Mouse (Mus musculus) adrenal gland, adult 8-10 months (tissue): Measurements from ENCODE around the gene Mthfd1l. TPM values are rescaled to one million over a fixed set of nuclear protein-coding genes. Genes with fewer than 3 reads are reported as not detected.

ENCODE experiments used
- DNase-seq: peaks from one replicate; pipeline ENCODE4 v3.0.0; 2022
- total RNA-seq, 4 experiments: library from RNA; stranded (reverse); gene quantifications; 2 replicates each; pipeline ENCODE4 v1.2.4; 2022

The Mthfd1l gene
- total RNA-seq, 4 experiments from 2014 or later, result 4.9 to 9.2 (median 8.0) TPM

GRCm38 (mm10) chr10:4084907-4085306, 112.0 kb downstream of the Mthfd1l start:
- no peak for DNase-seq

DNA sequence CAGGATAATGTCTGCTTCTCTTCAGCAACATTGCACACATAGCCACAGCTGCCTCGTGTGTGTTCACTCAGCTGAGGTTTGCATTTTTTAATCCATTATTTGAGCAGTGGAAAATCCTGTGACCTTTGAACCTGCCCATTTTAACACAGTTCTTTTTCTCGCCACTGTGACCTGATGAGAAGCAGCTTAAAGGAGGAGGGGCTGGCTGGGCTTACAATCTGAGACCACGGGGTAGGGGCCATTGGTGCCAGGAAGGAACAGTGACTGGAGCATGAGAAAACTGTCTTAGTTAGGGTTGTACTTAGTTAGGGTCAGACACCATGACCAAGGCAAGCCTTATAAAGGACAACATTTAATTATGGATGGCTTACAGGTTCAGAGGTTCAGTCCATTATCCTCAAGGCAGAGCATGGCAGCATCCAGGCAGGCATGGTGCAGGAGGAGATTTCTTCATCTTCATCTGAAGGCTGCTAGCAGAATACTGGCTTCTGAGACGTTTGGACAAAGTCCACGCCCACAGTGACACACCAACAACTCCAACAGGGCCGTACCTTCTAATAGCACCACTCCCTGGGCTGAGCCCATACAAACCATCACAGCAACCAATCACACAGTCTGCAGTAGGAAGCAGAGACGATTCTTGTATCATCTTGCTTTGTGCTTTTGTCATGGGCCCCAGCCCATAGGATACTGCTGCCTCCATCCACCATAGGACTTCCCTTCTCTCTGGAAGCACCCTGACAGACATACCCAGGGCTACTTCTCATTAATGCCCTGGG, 112.6 kb downstream of the Mthfd1l start:
- DNase-seq, result no peak

- no peak for DNase-seq
These were observed 114.6 kb downstream of the Mthfd1l start for GRCm38 (mm10) chr10:4087563-4087962.

GRCm38 (mm10) chr10:4088744-4089414, 116.0 kb downstream of the Mthfd1l start:
- no peak for DNase-seq

DNA sequence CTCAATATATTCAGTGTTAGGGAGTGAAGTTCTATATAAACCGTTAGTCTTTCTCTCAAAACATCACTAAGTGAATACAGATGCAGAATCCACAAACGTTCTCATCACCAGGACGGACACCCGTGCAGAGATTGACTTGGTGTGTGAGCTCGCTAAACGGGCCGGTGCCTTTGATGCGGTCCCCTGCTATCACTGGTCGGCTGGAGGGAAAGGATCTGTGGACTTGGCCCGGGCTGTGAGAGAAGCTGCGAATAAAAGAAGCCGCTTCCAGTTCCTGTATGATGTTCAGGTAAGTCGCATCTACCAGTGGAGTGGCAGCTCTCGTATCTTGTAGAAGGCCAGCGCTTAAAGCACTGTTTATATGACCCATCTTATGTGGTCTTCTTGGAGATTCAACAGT, 117.0 kb downstream of the Mthfd1l start:
- DNase-seq, result no peak

DNA sequence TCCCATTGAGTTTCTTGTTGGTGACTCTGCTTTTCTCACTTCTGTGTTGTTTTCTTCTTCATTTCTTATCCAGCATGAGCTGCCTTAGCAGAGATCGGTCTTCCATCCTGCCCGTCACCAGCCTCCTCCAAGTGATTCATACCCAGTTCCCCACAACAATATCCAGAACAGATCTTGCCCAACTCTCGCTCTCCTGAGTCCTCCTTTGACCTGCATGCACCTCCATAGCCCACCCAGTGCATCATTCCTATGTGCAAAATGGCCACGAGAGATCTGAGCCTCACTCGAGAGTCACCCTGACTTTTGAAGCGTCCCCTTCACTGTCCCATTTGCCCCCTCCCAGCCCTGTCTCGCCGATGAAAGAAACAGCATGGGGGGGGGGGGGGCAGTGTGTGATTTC, 120.1 kb downstream of the Mthfd1l start:
- no peak for DNase-seq

GRCm38 (mm10) chr10:4094093-4094817, 121.3 kb downstream of the Mthfd1l start:
- DNase-seq, result no peak

DNA sequence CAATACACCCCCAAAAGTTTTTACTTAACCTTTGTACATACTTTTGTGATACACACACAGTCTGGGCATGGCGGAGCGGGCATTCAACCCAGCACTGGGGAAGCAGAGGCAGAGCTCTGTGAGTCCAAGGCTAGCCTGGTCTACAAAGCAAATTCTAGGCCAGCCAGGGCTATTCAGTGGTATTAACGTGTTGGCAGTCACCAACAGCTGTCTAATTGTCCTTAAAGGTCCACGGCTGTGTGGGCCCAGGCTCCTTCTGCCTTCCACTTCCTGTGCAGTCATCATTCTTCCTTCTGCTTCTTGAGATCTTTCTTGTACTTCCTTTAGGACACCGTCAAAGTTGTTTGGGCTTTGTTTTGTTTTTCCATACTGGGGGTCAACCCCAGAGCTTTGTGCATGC, 123.2 kb downstream of the Mthfd1l start:
- no peak for DNase-seq

DNA sequence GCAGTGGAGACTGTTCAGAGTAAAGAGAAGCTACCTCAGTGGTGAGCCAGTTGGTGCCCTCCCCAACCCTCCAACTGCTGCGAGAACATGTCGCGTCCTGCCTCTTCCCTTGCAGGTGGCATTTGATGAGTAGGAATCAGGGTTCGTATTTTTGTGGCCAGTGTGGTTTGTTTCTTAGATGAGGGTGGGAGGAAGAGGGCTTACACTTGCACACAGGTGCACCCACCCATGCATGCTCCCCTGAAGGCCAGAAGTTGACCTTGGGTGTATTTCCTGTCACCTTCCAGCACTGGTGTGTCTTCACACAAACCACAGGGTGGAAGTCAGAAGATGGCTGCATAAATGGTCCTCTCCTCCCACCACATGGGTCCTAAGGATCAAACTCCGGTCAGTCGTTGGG, 127.1 kb downstream of the Mthfd1l start:
- DNase-seq, result no peak

- DNase-seq, result no peak
These were observed 133.0 kb downstream of the Mthfd1l start for GRCm38 (mm10) chr10:4105676-4106528.

GRCm38 (mm10) chr10:4107661-4108338, 134.9 kb downstream of the Mthfd1l start:
- peak; percentile 61 for DNase-seq

GRCm38 (mm10) chr10:4108462-4108861, 135.5 kb downstream of the Mthfd1l start:
- DNase-seq, result no peak

DNA sequence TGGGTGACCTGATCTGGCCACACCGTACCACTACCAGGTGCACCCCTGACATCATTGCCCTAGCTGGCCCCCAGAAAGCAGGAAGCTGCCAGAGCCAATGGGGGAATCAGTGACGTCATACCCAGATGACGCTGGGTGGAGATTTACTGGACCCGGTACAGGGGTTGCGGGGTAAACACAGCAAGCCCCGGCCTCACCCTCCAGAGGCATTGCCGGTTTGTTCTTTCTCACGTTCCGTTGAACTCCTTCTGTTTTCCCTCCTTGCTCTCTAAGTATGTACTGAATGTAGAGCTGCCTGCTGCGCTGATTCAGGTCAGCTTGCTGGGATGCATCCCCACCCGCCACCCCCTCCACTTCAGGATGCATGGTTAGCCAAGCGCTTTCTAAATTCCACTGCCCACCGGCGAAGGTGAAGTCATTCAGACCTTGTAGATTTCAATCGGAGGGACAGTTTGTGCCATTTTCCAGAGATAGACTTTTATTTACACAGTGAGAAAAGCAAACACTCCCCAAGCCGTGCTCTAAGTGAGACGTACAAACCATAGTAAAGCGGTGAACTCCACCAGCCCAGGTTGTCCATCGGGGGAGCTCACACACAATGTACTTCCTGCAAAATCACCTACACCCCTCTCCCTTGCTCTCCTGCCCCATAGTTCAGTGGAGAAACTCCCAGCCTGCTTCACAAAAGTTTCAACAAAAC, 138.3 kb downstream of the Mthfd1l start:
- no peak for DNase-seq

DNA sequence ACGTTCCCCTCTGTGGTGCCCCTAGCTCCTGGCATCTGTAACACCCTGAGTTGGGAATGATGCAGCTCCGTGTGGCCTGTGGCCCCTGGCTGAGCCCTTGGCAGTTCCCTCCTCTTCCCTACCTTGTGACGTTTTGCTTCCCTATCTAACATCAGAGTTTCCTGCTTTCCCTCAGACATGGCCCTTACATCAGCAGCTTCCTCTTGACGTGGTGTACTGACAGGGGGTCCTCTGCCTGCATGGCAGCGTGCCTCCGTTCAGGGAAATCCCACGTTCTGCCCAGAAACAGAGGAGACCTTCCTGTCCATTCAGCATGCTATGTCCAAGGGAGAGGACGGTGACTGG, 138.8 kb downstream of the Mthfd1l start:
- DNase-seq, result no peak

DNA sequence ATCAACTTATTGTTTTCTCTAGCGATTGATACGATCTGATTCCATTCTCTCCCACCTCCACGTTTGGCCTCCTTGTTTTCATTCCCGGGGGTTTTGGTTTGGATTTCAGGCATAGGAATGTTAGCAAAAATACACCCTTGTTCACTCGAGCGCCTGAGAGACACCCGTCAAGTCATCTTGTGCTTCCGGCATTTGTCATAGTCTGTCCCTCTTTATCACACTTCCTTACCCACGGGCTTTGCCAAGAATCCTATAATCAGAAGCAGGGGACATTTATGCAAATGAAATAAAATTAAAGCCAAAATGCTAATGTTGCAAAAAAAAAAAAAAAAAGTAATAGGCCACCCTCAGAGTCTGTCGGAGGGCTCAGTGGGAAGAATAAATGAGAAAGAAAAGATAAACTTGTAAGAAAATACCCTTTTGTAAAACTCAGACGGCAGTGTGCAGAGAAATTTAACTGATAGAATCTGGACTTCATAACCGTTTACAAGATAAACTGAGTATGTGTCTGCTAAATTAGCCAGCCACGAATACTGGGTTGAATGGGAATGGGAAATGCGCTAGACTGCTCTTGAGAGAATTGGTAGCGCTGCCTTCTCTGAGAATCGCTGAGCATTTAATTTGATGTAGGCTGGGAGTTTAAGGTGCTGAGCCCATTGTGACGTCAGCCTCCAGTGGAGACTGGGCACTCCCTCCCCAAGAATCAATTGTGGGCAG, 139.9 kb downstream of the Mthfd1l start:
- no peak for DNase-seq

- no peak for DNase-seq
These were observed 140.4 kb downstream of the Mthfd1l start for GRCm38 (mm10) chr10:4113328-4113658.

DNA sequence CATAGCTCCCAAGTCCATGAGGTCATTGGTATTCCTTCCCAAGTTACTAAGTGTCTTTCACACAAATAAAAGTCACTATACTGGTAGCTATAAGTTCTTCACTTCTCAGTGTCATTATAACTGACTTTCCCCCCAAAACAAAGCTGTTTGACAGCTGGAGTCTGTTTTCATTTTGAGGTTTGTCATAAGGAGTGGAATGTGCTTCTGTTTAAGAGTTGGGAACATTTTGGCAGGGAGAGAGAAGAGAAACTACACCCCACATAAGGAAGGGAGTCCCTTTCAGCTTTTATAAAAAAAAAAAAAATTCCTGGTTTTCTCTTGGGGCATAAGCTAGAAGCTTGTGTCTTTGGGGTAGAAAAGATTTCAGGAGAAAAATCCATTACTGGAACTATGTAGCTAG, 143.7 kb downstream of the Mthfd1l start:
- no peak for DNase-seq

DNA sequence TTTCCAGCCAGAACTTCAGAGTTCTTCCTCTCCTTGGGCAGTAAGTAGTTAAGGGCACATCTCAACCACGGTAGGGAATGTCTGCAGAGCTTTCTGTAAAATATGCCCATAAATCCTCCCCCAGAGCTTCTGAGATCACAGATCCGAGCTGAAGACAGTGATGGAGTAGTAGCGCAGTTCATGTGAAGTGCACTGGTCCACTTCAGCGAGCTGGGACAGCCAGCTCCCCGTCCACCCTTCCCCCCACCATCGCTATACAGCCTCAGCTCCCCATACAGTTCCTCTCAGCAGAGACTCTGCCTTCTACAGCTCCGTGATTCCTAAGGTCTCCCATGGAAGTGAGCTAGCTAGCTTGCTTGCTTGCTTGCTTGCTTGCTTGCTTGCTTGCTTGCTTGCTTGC, 144.2 kb downstream of the Mthfd1l start:
- no peak for DNase-seq

GRCm38 (mm10) chr10:4119287-4119686, 146.4 kb downstream of the Mthfd1l start:
- no peak for DNase-seq

GRCm38 (mm10) chr10:4120708-4121107, 147.8 kb downstream of the Mthfd1l start:
- DNase-seq, result peak; percentile 40

- DNase-seq, result no peak
These were observed 148.3 kb downstream of the Mthfd1l start for GRCm38 (mm10) chr10:4121197-4121596.
